Mouse (Mus musculus): ENCODE measurements at regions not wholly inside any gene's neighbourhood (a gene's known extent, or its start where the extent isn't known, plus 50 kb on each side); places are given as distances from the start of the nearest gene placed in this dataset.

- Histone ChIP-seq H3K9me3 (no peaks in the 10 kb centered on the region), H3K27me3 (ENCODE audit: insufficient read depth, poor library complexity, severe bottlenecking) (no peaks in the 10 kb centered on the region), H3K4me1 (no peaks in the 10 kb centered on the region), H3K27ac (no peak overlapping the region), H3K36me3 (no peaks in the 10 kb centered on the region), H3K4me3 (no peak overlapping the region)
- WGBS = 74% methylated on average over 3 of the region's 3 CpGs
- DNase-seq (ENCODE audit: low spot score) = no peak
Observed at GRCm38 (mm10) chr4:55952220-55952619, 420.0 kb upstream of the Klf4 start.

GRCm38 (mm10) chr4:55941423-55941822 lies 409.2 kb upstream of the Klf4 start:
- no peaks in the 10 kb centered on the region for H3K4me1 ChIP-seq
- DNase-seq (ENCODE audit: low spot score) = no peak
- WGBS = 48% methylated on average over 1 of the region's 1 CpGs
- no peak overlapping the region for H3K4me3 ChIP-seq
- no peaks in the 10 kb centered on the region for H3K9me3 ChIP-seq
- no peak overlapping the region for H3K27ac ChIP-seq
- no peaks in the 10 kb centered on the region for H3K27me3 ChIP-seq (ENCODE audit: insufficient read depth, poor library complexity, severe bottlenecking)
- H3K36me3 ChIP-seq = no peaks in the 10 kb centered on the region

GRCm38 (mm10) chr4:55938383-55938782 lies 406.1 kb upstream of the Klf4 start:
- Histone ChIP-seq H3K27ac (no peak overlapping the region), H3K9me3 (no peaks in the 10 kb centered on the region), H3K4me1 (no peaks in the 10 kb centered on the region), H3K4me3 (no peak overlapping the region), H3K36me3 (no peaks in the 10 kb centered on the region), H3K27me3 (ENCODE audit: insufficient read depth, poor library complexity, severe bottlenecking) (no peaks in the 10 kb centered on the region)
- no peak for DNase-seq (ENCODE audit: low spot score)
- WGBS = 62% methylated on average over 4 of the region's 4 CpGs

DNA sequence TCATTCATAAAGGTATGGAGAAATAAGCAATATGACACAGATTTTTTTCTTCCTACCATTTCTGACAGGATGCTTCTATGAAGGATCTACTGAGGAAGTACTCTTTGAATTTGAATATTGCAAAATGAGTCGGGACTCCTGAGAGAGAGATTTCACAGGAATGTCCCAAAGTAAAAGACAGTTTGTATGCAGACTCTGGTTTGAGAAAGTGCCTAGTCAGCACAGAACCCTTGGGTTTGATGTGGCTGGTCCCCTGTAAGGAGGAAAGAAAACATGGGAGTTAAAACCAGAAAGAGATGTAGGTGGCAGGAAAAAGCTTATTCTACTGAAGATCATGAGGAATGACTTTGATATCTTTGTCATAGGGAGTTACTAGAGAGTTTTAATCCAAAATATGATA lies 405.6 kb upstream of the Klf4 start:
- H3K36me3 ChIP-seq = no peaks in the 10 kb centered on the region
- no peaks in the 10 kb centered on the region for H3K9me3 ChIP-seq
- H3K4me3 ChIP-seq = no peak overlapping the region
- no peaks in the 10 kb centered on the region for H3K27me3 ChIP-seq (ENCODE audit: insufficient read depth, poor library complexity, severe bottlenecking)
- WGBS = 79% methylated on average over 1 of the region's 1 CpGs
- no peak for DNase-seq (ENCODE audit: low spot score)
- no peaks in the 10 kb centered on the region for H3K4me1 ChIP-seq
- H3K27ac ChIP-seq = no peak overlapping the region

DNA sequence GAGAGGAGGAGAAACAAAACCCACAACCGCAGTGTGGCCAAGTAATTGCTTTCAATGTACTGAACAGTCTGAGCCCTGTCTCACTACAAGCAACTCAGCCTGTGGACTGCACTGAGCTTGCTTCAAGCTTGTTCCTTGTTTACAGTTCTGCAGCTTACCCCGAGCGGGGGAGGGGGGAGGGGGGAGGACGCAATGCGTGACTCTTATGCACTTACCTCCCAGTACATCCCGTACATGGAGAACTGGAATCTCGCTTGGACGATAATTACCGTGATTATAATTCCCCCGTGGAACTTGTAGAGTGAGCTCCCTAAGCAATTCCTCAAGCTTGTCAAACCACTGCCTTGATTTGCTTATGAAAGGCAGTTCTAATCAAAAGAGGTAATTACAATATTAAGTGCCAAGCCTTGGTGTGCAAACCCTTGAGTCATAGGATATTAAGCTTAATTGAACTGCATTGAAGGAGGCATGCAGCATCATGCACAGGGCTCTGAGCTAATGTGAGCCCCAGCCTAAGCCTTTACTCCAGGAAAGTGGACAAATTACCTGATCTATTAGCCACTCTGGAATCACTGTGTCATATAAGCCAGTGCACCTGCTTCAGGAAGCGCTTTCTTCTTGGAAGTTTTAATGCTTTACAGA lies 397.0 kb upstream of the Klf4 start:
- H3K4me3 ChIP-seq = no peak overlapping the region
- 65% methylated on average over 11 of the region's 11 CpGs for WGBS

DNA sequence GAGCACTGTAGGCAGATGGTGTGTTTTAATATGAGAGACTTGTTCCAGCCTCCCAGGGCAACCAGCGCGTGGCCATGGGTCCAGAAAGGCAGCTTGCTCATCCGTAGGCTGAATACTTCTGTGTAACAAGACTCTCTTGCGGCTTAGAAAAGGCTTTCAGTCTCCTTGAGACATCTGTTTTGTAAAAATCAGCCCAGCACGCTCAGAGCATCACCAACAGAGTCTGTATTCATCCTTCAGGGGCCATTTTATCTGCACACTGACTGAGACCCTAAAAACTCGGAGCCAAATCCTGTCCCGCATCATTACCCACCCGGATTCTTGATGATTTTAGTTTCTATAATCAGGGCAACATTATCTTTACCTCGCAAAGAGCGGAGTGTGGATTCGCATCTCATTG lies 396.4 kb upstream of the Klf4 start:
- Histone ChIP-seq H3K9me3 (no peaks in the 10 kb centered on the region), H3K4me1 (no peaks in the 10 kb centered on the region), H3K4me3 (no peak overlapping the region), H3K27me3 (ENCODE audit: insufficient read depth, poor library complexity, severe bottlenecking) (no peaks in the 10 kb centered on the region), H3K36me3 (no peaks in the 10 kb centered on the region), H3K27ac (no peak overlapping the region)
- 81% methylated on average over 11 of the region's 11 CpGs for WGBS
- DNase-seq (ENCODE audit: low spot score) = no peak

More for the DNA sequence above, 397.0 kb upstream of the Klf4 start:
- H3K9me3 ChIP-seq = no peaks in the 10 kb centered on the region
- H3K36me3 ChIP-seq = no peaks in the 10 kb centered on the region
- H3K27ac ChIP-seq = no peak overlapping the region
- DNase-seq (ENCODE audit: low spot score) = no peak
- H3K27me3 ChIP-seq (ENCODE audit: insufficient read depth, poor library complexity, severe bottlenecking) = no peaks in the 10 kb centered on the region
- no peaks in the 10 kb centered on the region for H3K4me1 ChIP-seq

DNA sequence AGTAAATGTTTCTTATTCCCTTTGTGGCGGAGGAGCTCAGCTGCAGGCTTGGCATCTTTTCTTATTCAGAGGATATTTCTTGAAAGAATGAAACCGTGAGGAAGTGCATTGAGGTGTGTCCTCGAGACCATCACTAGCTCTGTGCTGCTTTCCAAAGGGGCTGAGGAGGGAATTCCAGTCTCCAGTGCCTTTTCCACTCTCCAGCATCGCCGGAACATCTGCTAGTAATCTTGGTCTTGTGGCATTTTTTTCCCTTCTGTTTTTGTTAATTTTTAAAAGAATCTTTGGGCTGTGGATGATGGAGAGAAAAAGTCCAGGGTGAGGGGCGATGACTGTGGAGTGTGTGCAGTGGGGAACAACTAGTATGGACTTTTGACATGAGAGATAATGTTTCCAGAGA lies 395.9 kb upstream of the Klf4 start:
- no peaks in the 10 kb centered on the region for H3K9me3 ChIP-seq
- H3K27ac ChIP-seq = no peak overlapping the region
- no peak overlapping the region for H3K4me3 ChIP-seq
- no peaks in the 10 kb centered on the region for H3K27me3 ChIP-seq (ENCODE audit: insufficient read depth, poor library complexity, severe bottlenecking)
- no peak for DNase-seq (ENCODE audit: low spot score)
- H3K36me3 ChIP-seq = no peaks in the 10 kb centered on the region
- 86% methylated on average over 6 of the region's 6 CpGs for WGBS
- no peaks in the 10 kb centered on the region for H3K4me1 ChIP-seq

DNA sequence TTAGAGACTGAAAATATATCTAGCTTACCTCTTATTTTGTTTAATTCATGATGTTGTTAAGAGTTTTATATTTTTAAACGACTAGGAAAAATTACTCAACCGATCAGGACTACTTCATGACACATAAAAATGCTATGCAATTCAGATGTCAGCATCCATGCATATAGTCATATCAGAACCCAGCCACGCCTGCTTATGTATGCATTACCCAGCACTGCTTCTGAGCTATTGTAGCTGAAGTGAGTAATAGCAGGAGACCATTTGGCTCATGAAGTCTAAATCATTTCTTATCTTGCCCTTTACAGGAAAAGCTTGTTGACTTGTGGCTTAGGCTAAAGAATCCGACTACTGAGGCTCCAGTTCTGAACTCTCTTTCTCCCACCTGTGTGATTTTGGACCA lies 395.1 kb upstream of the Klf4 start:
- Histone ChIP-seq H3K4me3 (no peak overlapping the region), H3K27me3 (ENCODE audit: insufficient read depth, poor library complexity, severe bottlenecking) (no peaks in the 10 kb centered on the region), H3K27ac (no peak overlapping the region), H3K9me3 (no peaks in the 10 kb centered on the region), H3K4me1 (no peaks in the 10 kb centered on the region), H3K36me3 (no peaks in the 10 kb centered on the region)
- WGBS = 83% methylated on average over 4 of the region's 4 CpGs
- no peak for DNase-seq (ENCODE audit: low spot score)

- no peaks in the 10 kb centered on the region for H3K27me3 ChIP-seq (ENCODE audit: insufficient read depth, poor library complexity, severe bottlenecking)
- no peak overlapping the region for H3K27ac ChIP-seq
- H3K9me3 ChIP-seq = no peaks in the 10 kb centered on the region
- DNase-seq (ENCODE audit: low spot score) = no peak
- H3K4me1 ChIP-seq = no peaks in the 10 kb centered on the region
- no peaks in the 10 kb centered on the region for H3K36me3 ChIP-seq
- no peak overlapping the region for H3K4me3 ChIP-seq
- 71% methylated on average over 3 of the region's 3 CpGs for WGBS
Observed at GRCm38 (mm10) chr4:55924974-55925373, 392.7 kb upstream of the Klf4 start.

- no peaks in the 10 kb centered on the region for H3K9me3 ChIP-seq
- no peaks in the 10 kb centered on the region for H3K27me3 ChIP-seq (ENCODE audit: insufficient read depth, poor library complexity, severe bottlenecking)
- no peak overlapping the region for H3K27ac ChIP-seq
- H3K4me3 ChIP-seq = no peak overlapping the region
- H3K4me1 ChIP-seq = 0 out of 2 replicates have a peak, but pooled peaks cover 4% of the 10 kb centered on the region
- DNase-seq (ENCODE audit: low spot score) = no peak
- WGBS = 69% methylated on average over 4 of the region's 4 CpGs
- H3K36me3 ChIP-seq = no peaks in the 10 kb centered on the region
Observed at GRCm38 (mm10) chr4:55921217-55921616, 389.0 kb upstream of the Klf4 start.

DNA sequence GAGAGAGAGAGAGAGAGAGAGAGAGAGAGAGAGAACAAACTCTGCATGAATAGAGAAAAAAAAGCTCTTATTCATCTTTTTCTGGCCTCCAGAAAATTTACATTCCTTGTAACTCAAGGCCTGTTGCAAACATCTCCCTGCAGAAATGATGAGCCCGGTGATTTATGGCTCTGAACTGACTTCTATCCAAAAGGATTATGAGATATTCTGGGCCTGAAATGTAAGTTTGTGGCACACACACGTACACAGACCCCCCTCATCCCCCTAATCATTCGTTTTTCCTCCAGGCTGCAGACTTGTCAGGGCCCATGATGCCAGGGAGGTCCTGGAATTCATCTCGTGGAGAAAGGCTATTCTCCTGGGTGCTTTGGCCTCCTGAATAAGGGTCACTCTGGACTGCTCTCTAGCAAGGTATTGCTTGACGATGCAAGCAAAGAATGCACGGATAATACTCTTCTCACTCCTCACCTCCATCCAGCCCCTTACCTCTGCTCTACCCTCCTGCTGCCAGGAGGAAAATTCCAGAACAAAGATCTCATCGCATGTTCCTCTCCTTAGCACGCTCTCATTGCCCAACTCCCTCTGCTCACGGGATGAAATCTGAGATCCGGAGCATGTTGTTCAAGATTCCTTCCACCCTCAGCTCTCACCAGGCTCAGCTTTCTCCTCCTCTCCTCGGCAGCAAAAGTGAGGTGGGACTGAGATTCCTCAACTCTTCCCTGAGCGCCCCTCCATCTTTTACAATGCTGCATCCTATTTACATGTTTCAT lies 362.0 kb upstream of the Klf4 start:
- DNase-seq (ENCODE audit: low spot score) = no peak
- H3K4me3 ChIP-seq = no peak overlapping the region

GRCm38 (mm10) chr4:55891656-55892055 lies 359.4 kb upstream of the Klf4 start:
- no peaks in the 10 kb centered on the region for H3K27me3 ChIP-seq (ENCODE audit: insufficient read depth, poor library complexity, severe bottlenecking)
- H3K4me3 ChIP-seq = no peak overlapping the region
- no peaks in the 10 kb centered on the region for H3K4me1 ChIP-seq
- H3K9me3 ChIP-seq = no peaks in the 10 kb centered on the region
- DNase-seq (ENCODE audit: low spot score) = no peak
- no peak overlapping the region for H3K27ac ChIP-seq
- WGBS = 94% methylated on average over 7 of the region's 10 CpGs
- H3K36me3 ChIP-seq = no peaks in the 10 kb centered on the region

More for the DNA sequence above, 362.0 kb upstream of the Klf4 start:
- H3K27me3 ChIP-seq (ENCODE audit: insufficient read depth, poor library complexity, severe bottlenecking) = no peaks in the 10 kb centered on the region
- H3K9me3 ChIP-seq = no peaks in the 10 kb centered on the region
- no peak overlapping the region for H3K27ac ChIP-seq
- H3K36me3 ChIP-seq = no peaks in the 10 kb centered on the region
- WGBS = 66% methylated on average over 12 of the region's 12 CpGs
- H3K4me1 ChIP-seq = no peaks in the 10 kb centered on the region

GRCm38 (mm10) chr4:55887581-55887980 lies 355.3 kb upstream of the Klf4 start:
- Histone ChIP-seq H3K36me3 (no peaks in the 10 kb centered on the region), H3K27ac (no peak overlapping the region), H3K4me3 (no peak overlapping the region), H3K27me3 (ENCODE audit: insufficient read depth, poor library complexity, severe bottlenecking) (no peaks in the 10 kb centered on the region), H3K4me1 (no peaks in the 10 kb centered on the region), H3K9me3 (no peaks in the 10 kb centered on the region)
- peak; percentile 38 for DNase-seq (ENCODE audit: low spot score)
- 82% methylated on average over 6 of the region's 6 CpGs for WGBS
